Mouse (Mus musculus): ENCODE results near the gene Wnt4. TPM values are rescaled to one million over a fixed set of nuclear protein-coding genes. Genes with fewer than 3 reads are reported as not detected.

Wnt4 gene
- total RNA-seq, 4 experiments from 2014 or later = 5.2 to 7.7 (median 7.1) TPM

DNA sequence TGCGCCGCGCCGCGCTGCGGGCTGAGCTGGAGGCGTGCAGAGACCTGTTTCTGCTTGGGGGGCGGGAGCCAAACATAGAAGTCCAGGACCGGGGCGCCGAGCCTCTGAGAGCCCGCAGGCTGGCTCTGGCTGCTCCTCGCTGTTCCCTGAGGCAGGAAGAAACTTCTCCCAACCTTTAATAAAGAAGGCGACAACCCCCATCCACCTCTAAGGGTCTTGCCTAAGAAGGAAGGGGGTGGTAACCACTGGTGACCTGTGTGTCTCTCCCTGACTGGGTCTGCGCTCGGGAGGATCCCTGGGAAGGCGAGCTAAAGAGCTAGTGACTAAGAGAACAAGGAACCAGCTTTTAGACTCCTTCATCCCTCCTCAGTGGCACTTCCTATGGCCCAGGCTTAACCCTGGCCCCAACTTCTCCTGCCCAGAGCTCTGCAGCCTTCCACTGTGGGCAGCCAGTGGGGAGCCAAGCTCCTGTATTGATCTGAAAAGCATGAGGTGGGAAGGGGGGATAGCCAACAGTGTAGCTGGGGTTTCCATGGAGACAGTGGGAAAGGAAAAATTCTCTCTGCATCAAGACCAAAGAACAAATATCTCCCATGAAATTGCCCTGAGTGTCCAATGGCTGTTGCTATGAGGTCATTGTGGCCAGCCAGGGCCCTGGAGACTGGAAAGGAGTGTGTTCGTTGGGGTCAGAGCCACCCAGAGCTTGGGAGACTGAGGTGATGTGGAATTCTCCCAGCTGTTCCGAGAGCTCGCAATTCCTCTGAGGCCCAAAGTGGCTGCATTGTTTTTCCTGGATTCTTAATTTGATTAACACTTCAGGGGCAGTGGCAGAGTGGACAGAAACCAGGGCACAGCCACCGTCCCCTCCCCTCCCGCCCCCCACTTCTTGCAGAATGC, 1.1 kb downstream of the Wnt4 start:
- DNase-seq (ENCODE audit: low spot score in 2 of 2) = no peak

DNA sequence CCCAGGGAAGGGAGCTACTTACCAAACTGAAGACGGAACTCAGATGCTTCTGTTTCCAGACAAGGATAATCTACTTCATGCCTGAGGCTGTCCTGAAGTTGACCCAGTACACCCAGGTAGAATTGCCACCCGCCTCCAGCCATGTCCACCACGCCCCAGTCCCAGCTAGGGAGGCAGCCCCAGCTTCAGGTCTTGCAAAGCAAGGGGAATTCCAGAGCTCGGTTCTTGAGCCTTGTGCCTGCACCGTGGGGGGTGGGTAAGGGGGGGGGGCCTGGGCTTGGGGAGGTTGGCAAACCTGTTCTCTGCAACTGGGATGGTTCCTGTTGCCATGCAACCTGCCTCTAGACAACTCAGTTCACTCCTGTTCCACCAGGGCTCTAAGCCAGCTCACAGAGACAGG, 2.1 kb downstream of the Wnt4 start:
- no peak for DNase-seq (ENCODE audit: low spot score in 2 of 2)

DNA sequence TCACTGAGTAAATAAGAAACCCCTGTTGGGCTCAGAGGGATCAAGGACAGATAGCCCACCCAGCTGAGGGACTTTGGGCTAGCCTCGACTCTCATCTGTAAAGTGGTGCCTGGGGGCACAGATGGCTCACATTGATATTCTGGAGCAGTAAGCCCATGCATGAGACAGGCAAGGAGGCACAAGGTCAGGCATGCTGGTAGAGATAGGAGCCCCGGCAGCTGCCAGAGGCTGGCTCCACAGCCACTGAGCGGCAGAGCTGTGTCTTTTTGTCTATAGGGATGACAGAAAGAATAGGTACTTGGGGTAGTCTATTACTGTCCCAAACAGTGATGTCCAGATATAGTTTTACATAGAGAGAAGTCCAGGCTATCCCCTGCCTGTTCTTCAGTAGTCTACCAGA, 4.0 kb downstream of the Wnt4 start:
- no peak for DNase-seq (ENCODE audit: low spot score in 2 of 2)

DNA sequence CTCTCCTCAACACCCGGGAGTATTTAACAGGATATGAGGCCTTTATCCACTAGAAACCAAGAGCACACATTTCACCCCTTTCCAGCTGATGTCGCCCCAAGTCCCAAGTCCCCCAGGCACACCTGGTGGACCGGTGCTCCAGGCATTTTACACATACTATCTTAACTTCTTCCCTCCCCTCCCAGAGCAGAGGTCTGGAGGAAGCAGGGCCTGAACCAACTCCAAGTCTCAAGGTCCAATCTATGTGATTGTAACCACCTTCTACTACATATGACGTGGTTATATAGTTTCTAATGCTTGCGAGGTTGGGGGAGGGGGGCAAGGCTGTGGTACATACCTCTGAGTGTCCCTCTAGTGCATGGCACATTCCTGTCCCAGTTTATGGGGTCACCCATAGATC, 4.8 kb downstream of the Wnt4 start:
- DNase-seq (ENCODE audit: low spot score in 2 of 2) = no peak

DNA sequence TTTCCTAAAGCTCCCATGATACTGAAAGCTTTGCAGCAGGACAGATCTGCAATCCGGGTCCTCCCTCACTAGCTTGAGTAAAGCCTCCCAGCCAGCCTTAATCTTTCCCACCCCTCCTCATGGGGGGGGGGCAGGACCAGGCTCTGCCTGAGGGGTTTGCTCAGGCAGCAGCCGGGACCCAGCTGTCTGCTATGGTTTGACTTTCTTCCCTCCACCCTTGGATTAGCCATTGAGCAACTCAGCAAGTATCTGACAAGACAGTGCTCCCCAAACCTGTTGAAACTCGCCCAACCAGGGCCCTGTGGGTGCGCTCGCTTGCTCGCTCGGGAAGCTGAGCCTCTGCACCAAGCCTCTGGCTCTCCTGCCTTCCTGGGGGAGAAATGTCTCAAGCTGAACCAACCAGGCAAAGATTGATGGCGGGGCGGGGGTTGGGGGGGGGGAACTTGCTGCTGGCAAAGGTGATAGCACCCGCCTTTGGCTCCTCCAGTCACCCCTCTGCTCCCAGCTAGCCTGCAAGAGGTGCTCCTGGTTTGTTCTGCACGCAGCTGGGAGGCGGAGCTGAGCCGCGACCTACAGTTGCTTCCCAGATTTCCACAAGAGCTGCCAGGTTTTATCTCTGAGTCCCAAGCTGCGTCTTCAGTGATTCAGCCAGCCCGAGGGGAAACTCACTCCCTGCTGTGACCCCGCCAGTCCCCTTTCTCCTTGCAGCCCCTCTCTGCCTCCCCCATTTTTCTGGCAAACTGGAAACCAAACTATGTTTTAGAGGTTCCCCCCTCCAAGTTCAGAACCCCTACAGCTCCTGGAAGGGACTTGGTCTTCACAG, 5.5 kb downstream of the Wnt4 start:
- DNase-seq (ENCODE audit: low spot score in 2 of 2) = no peak

DNA sequence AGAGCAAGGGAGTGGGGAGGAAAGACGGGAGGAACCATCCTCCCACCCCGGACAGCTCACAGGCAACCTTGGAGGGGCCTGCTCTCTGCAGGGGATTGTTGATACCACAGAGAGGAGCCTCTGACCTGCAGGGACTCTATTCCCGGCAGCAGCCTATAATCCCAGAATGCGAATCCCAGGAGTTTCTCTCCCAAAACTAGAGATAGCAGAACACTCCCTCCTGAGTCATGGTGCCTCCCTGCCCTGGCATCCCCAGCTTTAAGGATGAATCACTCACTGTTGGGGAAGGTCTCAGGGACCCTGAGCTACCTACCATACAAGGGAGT, 6.1 kb downstream of the Wnt4 start:
- DNase-seq (ENCODE audit: low spot score in 2 of 2) = no peak

DNA sequence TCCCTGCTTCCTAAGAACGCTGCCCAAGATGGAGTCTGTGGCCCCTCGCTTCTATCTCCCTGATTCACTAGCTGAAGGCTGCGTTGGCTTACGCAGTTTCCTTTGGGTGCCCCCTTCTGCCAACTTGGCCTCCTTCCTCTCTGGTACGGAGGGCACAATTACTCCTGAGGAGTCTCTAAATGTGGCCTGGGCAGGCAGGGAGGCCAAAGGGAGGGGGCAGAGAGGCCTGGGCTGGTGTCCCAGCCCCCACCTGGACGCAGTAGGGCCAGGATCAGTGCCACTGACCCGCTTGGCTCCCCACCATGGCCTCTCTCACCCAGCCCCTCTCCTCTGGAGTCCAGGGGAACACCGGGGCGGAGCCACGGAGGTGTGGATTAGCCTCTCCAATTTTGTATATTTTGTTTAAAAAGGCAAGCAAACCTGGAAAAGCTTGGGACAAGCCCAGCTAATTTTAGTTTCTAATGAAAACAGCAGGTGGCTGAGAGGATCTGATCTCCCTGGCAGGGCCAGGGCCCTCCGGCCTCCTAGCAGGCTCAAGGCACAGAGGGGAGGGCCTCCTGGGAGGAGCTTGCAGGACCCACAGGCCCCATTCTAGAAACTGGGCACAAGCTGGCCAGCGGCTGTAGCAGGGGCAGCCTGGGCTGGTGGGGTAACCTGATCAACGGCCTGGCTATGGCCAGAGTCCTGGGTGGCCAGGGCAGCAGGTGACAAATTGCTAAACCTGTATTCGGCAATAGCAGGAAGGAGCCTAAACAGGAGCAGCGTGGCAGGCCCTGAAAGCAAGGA, 8.8 kb downstream of the Wnt4 start:
- no peak for DNase-seq (ENCODE audit: low spot score in 2 of 2)

DNA sequence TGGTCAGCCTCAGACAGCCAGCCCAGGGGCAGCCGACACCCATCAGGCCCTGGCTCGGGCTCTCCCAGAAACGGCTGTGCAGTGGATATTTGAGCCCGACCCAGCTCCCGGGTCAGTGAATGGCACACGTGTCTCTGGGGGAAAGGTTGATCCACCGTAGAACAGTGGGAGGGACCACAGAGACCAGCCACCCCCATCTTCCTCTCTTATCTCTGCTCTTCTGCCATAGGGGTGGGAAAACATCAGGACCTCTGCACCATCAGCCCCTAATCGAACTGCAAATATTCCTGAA, 9.3 kb downstream of the Wnt4 start:
- DNase-seq (ENCODE audit: low spot score in 2 of 2) = no peak

DNA sequence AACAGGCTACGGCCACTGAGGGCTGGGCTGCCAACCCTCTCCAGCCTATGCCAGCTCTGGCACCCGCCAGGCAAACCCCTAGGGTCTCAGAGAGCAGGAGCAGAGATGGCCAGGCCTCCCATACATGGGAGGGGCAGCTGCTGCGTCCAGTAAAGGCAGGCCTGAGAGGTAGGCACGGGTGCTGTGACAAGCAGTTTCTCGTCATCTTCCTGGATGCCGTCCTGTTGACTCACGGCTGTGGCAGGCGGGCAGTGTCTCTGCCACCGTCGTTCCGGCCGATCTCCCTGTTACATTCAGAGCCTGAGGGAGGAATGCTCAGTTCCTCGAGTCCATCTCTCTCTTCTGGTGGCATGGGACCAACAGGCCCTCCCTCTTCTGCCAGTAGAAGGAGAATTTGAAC, 9.9 kb downstream of the Wnt4 start:
- no peak for DNase-seq (ENCODE audit: low spot score in 2 of 2)

DNA sequence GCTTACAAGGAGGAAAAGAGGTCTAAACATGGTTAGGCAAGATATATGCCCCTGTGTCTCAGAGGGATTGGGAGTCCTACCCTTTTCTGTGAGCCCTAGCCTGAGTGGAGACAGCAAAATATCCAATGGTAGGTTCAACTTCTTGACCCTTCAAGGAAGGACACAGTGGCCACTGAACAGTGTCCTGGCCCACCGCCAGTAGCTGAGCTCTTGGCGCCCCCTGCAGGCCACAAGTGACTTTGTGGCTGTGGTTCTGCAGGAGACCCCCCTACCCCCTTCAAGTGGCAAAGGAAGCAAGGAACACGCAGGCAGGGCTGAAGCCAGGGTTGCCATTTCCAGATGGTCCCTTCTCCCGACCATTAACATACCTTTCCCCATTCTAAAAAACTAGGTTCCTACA, 10.5 kb downstream of the Wnt4 start:
- no peak for DNase-seq (ENCODE audit: low spot score in 2 of 2)

DNA sequence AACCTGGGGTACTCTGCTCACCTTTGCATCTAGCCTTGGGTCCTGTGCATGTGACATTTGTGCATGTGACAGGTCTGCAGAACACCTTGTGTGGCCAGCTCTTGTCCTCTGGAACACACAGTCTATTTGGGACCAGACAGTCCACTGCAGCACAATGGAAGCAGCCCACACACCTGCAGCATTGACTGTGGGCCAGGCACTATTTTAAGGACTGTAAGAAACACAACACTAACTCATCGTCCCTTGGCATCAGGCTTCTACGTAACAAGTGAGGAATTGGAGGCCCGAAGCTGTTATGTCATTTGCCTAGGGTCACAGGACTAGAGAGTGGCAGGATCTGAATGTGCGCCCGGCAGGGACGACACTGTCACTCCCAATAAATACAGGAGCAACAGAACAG, 12.4 kb downstream of the Wnt4 start:
- no peak for DNase-seq (ENCODE audit: low spot score in 2 of 2)

DNA sequence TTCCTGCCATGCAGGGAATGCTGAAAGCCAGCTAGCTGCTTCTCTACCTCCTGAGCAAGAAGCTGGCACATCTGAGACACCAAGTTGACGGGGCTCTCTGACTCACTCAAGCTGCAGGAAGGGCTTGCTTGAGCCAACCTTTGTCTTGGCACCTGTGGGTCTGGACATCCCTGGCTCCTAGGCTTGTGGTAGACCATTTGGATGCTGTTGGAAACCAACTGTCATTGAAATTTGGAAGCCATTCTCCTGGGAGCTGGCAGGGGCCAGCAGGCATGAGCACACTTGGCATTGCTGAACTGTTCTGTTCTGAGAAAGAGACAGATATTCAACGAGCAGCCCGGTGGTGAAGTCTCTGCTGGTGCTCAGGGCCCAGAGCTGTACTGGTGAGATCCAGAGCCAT, 13.0 kb downstream of the Wnt4 start:
- DNase-seq (ENCODE audit: low spot score in 2 of 2) = no peak

DNA sequence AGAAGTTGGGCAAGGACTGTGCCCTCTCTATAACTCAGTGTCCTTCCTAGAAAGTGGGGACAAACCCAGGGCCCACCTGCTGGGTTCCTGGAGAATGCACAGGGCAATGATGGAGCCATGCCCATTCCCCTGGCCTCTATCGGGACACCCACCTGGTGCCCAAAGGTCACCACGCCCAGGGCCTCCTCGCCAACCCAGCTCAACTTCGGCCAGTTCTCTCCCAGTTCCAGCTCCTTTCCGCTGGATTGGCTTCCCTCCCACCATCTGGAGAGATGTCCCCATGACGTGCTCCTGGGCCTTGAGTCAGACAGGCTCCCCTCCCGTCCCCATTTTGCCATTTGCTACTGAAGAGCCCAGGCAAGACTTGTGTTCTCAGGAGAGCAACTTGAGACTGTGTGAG, 15.3 kb downstream of the Wnt4 start:
- no peak for DNase-seq (ENCODE audit: low spot score in 2 of 2)

DNA sequence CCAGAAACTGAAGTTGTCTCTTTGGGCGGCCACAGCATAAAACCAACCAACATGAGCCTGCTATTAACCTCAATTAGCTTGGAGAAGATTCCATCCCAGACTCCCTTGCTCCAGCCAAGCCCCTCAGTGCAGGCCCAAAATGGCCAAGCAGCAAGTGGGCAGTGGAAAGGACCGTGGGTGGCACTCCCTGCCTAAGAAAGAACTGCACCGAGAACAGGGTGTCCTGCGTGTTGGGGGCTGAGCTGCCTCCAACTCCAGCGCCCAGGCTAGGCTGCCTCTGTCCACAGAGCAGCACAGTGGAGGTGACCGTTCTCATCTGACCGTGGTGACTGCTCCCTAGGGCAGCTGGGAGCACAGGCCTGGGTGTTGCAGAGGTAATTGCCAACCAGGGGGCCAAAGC, 16.7 kb downstream of the Wnt4 start:
- DNase-seq (ENCODE audit: low spot score in 2 of 2) = no peak

DNA sequence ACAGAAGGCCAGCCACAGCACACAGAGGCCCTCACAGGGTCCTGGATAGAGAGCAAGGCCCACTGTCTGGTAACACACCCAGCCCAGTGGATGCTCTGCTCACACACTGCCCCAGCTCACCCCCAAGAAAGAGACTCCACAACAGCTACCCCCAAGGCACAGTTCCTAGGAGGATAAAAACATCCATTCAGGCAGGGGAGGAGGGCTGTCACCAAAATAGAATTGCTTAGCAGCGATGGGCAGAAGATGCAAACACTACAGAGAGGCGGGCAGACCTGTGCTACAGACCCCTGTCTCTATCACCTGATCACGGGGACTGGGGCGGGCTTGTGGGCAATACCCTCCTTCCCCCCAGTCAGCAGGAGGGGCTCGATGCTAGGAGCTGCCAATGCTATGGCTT, 17.2 kb downstream of the Wnt4 start:
- DNase-seq (ENCODE audit: low spot score in 2 of 2) = no peak

DNA sequence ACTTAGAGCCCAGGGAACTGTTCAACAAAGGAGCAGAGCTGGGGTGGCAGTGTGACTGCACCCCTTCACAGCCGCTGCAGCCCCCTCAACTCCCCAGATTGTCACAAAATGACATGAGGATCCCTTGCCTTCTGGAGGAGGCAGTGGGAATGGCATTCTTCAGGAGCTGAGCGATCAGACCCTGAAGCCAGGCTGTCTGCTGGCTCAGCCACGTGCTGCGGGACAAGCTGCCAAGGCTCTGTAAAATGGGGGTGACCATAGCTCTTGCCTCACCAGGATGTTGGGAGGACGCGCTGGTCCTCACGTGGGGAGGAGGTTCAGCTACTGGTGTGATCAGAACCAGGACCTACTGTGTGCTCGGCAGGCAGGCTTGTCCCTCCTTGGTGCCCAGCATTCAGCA, 17.7 kb downstream of the Wnt4 start:
- DNase-seq (ENCODE audit: low spot score in 2 of 2) = no peak

DNA sequence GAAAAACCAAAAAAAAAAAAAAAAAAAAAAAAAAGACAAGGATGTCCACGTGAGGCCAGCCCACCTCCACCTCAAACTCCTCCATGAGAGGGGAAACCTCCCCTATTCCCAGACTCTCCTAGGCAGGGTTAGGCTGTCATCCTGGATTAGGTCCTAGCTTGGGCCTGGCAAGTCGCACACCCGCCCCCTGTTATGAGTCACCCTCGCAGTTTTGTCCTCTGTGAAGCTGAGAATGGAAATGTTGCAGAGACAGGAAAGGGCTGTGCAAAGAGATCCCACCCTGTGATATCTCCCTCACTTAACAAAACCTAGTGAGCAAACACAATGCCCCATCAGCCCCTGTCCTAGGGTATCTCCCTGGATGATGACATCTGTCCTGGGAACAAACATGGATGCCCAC, 20.3 kb downstream of the Wnt4 start:
- DNase-seq (ENCODE audit: low spot score in 2 of 2) = no peak

DNA sequence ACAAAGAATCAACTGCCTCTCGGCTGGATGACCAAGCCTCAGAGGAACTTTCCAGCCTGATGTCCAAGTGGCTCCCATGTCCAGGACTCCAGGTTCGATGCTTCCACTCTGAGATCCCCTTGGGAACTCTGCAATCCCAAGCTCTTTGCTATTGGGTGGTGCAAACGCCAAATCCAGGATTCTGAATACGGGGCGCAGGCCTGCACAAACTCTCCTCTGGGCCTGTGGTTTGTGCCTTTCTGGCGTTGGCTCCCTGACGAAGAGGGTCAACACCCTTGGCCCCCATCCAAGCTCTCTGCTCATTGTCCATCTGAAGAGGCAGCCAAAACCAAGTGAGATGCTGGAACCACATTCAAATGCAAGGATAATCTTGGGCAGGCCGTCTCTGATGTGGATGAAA, 21.1 kb downstream of the Wnt4 start:
- no peak for DNase-seq (ENCODE audit: low spot score in 2 of 2)

DNA sequence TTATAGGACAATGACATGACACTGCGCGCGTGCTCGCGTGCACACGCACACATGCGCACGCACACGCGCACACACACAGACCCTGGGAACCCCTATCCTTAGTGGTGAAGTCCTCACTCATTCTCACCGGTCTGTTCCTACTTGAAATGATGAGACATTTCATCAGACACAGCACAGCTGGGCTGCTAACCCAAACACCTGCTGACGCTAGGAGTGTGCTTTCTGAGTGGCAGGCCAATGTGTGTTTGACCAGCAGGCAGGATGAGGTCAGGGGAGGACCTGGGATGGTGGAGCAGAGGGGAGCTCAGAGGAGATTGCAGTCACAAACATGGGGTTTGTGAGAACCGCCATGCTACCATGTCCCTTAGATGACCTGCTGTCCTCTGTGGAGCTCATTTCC, 22.9 kb downstream of the Wnt4 start:
- DNase-seq (ENCODE audit: low spot score in 2 of 2) = no peak

DNA sequence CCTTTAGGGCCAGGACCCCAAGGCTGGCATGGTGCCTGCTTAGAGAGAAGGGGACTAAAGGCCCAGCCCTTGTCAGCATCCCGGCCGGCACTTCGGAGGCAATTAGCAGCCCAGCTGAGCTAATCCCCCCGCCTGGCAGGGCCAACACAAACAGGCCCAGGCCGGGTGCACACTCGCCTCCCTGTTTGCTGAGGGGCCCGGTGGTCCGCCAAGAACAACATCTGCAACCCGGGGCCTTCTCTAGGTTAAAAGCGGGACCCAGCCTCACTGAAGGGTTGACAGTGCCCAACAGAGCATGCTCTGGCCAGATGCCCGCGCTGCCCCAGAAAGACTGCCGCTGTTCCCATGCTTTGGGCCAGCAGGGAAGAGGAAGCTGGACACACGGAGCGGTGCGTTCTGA, 24.3 kb downstream of the Wnt4 start:
- no peak for DNase-seq (ENCODE audit: low spot score in 2 of 2)

DNA sequence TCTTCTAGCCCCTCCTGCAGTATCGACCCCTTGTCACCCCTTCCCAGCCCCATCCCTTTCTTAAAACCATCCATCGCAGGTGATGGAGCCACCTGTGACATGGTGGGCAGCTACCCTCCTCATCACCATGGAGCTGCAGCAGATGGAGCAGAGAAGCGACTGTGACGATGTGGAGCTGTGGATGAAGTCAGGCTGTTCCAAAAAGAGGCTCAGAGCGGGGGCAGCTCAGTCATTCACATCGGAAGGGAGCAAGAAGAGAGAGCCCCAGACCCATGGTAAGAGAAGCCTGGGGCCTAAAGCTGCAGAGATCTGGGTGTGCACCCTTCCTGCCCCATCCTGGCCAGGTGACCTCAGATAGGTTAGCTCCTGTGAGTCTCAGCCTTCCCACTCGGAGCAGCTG, 26.8 kb downstream of the Wnt4 start:
- no peak for DNase-seq (ENCODE audit: low spot score in 2 of 2)

DNA sequence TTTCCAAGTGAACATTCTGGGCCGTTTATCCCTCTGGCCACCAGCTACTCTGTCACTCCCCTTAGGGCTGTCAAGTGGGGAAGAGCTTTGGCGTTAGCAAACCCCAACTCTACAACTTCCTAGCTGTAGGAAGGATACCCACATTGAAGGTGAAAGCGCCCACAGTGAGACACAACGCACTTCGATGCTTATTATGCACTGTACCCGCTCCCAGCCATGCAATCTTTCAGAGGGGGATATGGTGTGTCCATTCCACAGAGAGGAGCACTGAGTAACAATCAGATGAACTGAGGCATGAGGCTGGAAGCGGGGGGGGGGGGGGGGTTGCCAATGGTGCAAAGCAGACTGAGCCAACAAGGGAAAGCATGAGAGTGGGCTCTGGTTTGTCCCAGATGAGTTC, 27.8 kb downstream of the Wnt4 start:
- no peak for DNase-seq (ENCODE audit: low spot score in 2 of 2)
